Mouse (Mus musculus): ENCODE data around the gene Ptprn. TPM values are rescaled to one million over a fixed set of nuclear protein-coding genes. Genes with fewer than 3 reads are reported as not detected.

The Ptprn gene
- total and polyA plus RNA-seq, 3 experiments = not detected

DNA sequence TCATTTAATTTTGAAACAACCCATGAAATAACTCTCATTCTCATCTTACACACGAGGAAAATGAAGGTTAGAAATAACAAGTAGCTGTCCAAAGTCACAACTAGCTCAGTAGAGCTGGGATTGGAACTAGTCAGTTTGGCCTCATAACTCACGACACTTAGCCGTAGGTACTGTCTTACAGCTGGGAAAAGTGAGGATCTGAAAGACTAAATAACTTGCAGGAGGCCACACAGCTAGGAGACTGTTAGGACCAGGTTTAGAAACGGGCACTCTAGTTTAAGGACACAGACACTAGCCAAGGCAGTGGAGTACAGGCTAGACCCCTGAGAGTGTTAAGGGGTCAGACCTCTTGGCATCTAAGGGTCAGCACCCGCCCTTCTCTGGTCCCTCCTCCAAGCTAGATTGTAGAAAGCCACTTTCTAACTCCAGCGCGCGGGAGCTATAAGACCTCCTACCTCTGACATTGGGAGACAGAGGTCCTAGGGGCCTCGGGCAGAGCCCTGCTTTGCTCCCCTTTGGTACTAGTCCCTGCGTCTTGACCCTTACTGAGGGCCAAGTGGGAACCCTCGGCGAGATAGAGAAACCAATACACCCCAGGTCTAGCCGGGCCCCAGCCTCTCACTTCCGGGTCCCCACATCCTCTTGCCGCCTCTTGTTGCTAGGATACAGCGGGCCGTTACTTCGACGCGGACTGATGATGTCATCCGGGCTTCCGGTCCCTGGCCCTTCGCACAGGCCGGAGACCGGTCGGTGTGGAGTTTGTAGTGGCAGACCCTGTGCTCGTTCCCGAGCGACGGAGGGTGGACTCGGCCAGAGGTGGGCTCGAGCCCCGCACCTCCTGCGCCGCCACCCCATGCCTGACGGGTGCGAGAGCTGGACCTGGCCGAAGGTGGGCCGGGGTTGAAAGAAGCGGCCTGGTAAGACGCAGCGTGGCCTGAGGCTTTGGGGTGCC, 53.9 kb downstream of the Ptprn start, which contains the start of the genes Glb1l and Stk16:
TSS of gene Glb1l (minus strand) at position 678 of the 952 bp plus-strand sequence.
TSS of gene Stk16 (plus strand) at position 703 of the 952 bp plus-strand sequence.
- Histone ChIP-seq H3K36me3 (replicated peaks in 1 of 2; ENCODE audit: control insufficient read depth in 1 of 2, insufficient read depth in 1 of 2, low read length in 1 of 2) (peaks cover 33 to 46% of the 10 kb centered on the region in 2 experiments), H3K4me2 (ENCODE audit: insufficient read depth, low read depth, poor library complexity, severe bottlenecking) (peak within 1 kb of the TSS; percentile 74), H3K4me1 (ENCODE audit: control insufficient read depth in 1 of 2, insufficient read depth in 2 of 2) (peaks cover 9 to 63% of the 10 kb centered on the region in 2 experiments), H3K4me3 (replicated peaks in 1 of 3; ENCODE audit: low read depth in 2 of 3, low read length in 2 of 3, poor library complexity in 1 of 3) (peak within 1 kb of the TSS; percentile 83 to 96 (median 91)), H3K79me2 (replicated peaks; ENCODE audit: control insufficient read depth, extremely low read depth, insufficient read depth, poor library complexity, severe bottlenecking) (peaks cover 18% of the 10 kb centered on the region), H3K9me3 (replicated peaks; ENCODE audit: low read length) (no peaks in the 10 kb centered on the region), H3K9ac (ENCODE audit: insufficient read depth, low read depth) (peak within 1 kb of the TSS; percentile 93), H3K27ac (ENCODE audit: insufficient read depth, low read depth) (no peak within 1 kb of the TSS), H3K27me3 (replicated peaks) (no peaks in the 10 kb centered on the region)
- dilution Hi-C loops (cut with MboI; ENCODE audit: extremely low pct_ligation_motif_present, extremely low pct_unique_long_range_greater_than_20kb, low sequenced_read_pairs) (no loop called here), in situ Hi-C loops (cut with MboI; ENCODE audit: low pct_ligation_motif_present, low pct_unique_long_range_greater_than_20kb, low sequenced_read_pairs) (no loop called here)
- peak; percentile 96 for DNase-seq (ENCODE audit: extremely low read depth)
- TF ChIP-seq ZKSCAN1 (IDR thresholded peaks at IDR 0.05; ENCODE audit: borderline replicate concordance, low read depth, low read length) (no peak; the same call in 1 of the 2 replicates), USF1 (IDR thresholded peaks at IDR 0.05; ENCODE audit: low read depth, low read length) (no peak), ELF1 (IDR thresholded peaks at IDR 0.05; ENCODE audit: low read depth, low read length) (peak; percentile 99), EP300 (IDR thresholded peaks at IDR 0.05; ENCODE audit: low read length) (no peak), MEF2A (IDR thresholded peaks at IDR 0.05; ENCODE audit: borderline replicate concordance, low read depth, low read length) (peak; percentile 55; the same call in 1 of the 2 replicates), E2F4 (IDR thresholded peaks at IDR 0.05; ENCODE audit: insufficient replicate concordance, low read depth, low read length) (no peak), UBTF (IDR thresholded peaks at IDR 0.05; ENCODE audit: low read depth, low read length) (no peak), SMC3 (IDR thresholded peaks at IDR 0.05; ENCODE audit: low read depth, low read length) (no peak), CHD2 (IDR thresholded peaks at IDR 0.05; ENCODE audit: low read length) (no peak), MXI1 (IDR thresholded peaks at IDR 0.05; ENCODE audit: low read depth, low read length) (peak; percentile 96), KAT2A (IDR thresholded peaks at IDR 0.05; ENCODE audit: insufficient replicate concordance, low read length) (peak; percentile 87; the same call in 1 of the 2 replicates), MAFK (IDR thresholded peaks at IDR 0.05; ENCODE audit: insufficient replicate concordance, low read length) (no peak), ZNF384 (IDR thresholded peaks at IDR 0.05; ENCODE audit: low read depth, low read length) (no peak), JUN (IDR thresholded peaks at IDR 0.05; ENCODE audit: insufficient read depth, low read depth, low read length) (no peak), RAD21 (IDR thresholded peaks at IDR 0.05; ENCODE audit: low read depth, low read length) (no peak), IRF4 (IDR thresholded peaks at IDR 0.05; ENCODE audit: low read depth, low read length) (peak; percentile 75), TCF12 (IDR thresholded peaks at IDR 0.05; ENCODE audit: low read depth, low read length) (peak; percentile 78), BHLHE40 (IDR thresholded peaks at IDR 0.05; ENCODE audit: low read depth, low read length) (no peak), MAZ (IDR thresholded peaks at IDR 0.05; ENCODE audit: low read depth, low read length) (peak; percentile 48; the same call in 1 of the 2 replicates), ZC3H11A (IDR thresholded peaks at IDR 0.05; ENCODE audit: low read depth, low read length) (no peak), ETS1 (conservative IDR thresholded peaks at IDR 0.05; ENCODE audit: low read depth, low read length) (no peak), CHD1 (IDR thresholded peaks at IDR 0.05; ENCODE audit: low read depth, low read length) (no peak), SIN3A (IDR thresholded peaks at IDR 0.05; ENCODE audit: low read length) (peak; percentile 99), USF2 (conservative IDR thresholded peaks at IDR 0.05; ENCODE audit: low read depth, low read length) (no peak), JUND (conservative IDR thresholded peaks at IDR 0.05; ENCODE audit: low read depth, low read length) (no peak), NRF1 (IDR thresholded peaks at IDR 0.05; ENCODE audit: low read depth, low read length) (no peak), PAX5 (IDR thresholded peaks at IDR 0.05; ENCODE audit: low read length) (no peak), MAX (IDR thresholded peaks at IDR 0.05; ENCODE audit: low read length) (no peak), MYC (IDR thresholded peaks at IDR 0.05; ENCODE audit: low read depth, low read length) (no peak), POLR2AphosphoS2 (IDR thresholded peaks at IDR 0.05; ENCODE audit: low read depth, low read length) (0 out of 2 replicates have a peak, but pooled peaks have one; percentile 41), TBP (conservative IDR thresholded peaks at IDR 0.05; ENCODE audit: low read depth, low read length) (0 out of 2 replicates have a peak, but pooled peaks have one; percentile 48), CTCF (conservative IDR thresholded peaks at IDR 0.05 in 1 of 2, IDR thresholded peaks at IDR 0.05 in 1 of 2; ENCODE audit: low read depth in 2 of 2, low read length in 2 of 2) (no peak), NELFE (IDR thresholded peaks at IDR 0.05; ENCODE audit: low read depth, low read length) (peak; percentile 84), RCOR1 (conservative IDR thresholded peaks at IDR 0.05; ENCODE audit: low read depth, low read length) (no peak), GABPA (IDR thresholded peaks at IDR 0.05; ENCODE audit: insufficient replicate concordance, low read depth, low read length) (peak; percentile 8; the same call in 1 of the 2 replicates), POLR2A (IDR thresholded peaks at IDR 0.05; ENCODE audit: low read depth, low read length) (peak; percentile 93), HCFC1 (IDR thresholded peaks at IDR 0.05; ENCODE audit: low read depth, low read length) (peak; percentile 91), ZMIZ1 (IDR thresholded peaks at IDR 0.05; ENCODE audit: low read depth, low read length) (peak; percentile 72; the same call in 1 of the 2 replicates)
